Mouse (Mus musculus) cerebellum, adult 9-11 months (tissue): ENCODE results near the gene Myl3.

ENCODE experiments used
- DNase-seq: peaks from one replicate; pipeline ENCODE4 v3.0.0; 2022

Myl3 gene

DNA sequence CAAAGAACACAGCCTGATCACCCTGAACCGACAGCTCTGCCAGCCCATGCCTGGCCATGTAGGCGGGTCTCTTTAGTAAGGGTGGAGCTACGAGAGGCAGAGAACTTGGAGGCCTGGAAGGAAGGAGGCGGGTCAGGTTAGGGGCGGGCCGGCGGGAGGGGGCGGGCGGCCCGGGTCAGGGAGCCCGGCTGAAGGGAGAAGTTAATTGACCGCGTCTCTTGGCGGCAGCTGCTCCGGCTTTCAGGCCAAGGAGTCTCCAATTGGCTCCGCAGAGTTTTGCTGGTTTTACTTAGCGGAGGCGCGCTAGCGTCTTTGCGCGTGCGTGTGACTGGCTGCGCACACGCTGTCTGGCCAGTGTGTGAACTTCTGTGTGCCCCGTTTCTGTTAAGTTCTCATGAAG, 9.0 kb upstream of the Myl3 start:
- no peak for DNase-seq

DNA sequence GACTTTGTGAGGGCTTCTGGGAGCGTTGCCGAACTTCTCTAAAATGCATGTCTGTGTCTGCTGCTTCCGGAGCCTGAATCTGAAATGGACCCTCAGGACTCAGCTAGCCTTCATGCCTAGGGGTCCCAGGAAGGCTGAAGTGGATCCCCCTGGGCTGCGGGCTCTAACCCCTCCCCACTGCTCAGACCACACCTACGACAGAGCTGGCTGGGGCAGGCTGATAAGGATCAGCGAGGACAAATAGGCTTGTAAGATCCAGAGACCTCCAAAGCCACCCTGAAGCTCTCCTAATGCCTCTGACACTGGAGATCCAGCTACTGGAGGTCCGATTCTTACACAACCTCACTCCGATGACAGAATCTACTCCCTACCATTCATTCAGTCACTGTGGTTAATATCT, 8.6 kb upstream of the Myl3 start:
- no peak for DNase-seq

DNA sequence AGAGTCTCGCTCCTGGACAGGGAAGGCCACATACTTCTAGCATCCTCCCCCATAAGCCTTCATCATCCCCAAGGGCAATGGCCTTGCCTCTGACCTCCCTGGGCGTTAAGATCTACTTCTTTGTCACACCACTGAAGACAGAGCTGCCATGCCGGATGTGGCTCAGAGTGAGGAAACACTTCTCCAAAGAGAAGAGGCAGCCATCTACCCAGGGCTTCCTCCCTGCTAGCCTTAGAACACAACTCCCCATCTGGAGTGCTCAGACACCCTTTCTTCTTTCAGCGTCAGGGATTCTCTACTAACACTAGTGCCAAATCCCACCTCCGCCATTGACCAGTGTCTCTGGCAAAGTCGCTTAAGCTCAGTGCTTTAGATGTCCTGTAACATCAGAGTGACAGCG, 7.5 kb upstream of the Myl3 start:
- DNase-seq: no peak

DNA sequence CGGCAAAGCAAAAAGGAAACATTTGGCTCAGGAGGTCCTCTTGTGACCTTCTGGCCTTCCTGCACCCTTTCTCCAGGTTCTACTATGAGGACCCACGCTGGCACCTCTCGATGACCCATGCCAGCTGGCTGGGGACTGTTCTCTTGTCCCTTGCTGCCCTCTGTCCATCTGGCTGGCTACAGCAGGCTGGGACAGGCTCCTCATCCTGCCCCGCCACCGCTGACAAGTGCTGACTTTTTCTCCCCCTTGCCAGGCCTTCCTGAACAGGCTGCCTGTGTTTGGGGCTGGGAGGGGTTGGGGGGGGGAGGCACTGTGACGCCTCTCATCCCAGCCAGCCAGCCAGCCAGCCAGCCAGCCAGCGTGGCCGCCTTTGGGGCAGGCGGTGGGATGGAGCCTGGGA, 5.3 kb upstream of the Myl3 start:
- no peak for DNase-seq

DNA sequence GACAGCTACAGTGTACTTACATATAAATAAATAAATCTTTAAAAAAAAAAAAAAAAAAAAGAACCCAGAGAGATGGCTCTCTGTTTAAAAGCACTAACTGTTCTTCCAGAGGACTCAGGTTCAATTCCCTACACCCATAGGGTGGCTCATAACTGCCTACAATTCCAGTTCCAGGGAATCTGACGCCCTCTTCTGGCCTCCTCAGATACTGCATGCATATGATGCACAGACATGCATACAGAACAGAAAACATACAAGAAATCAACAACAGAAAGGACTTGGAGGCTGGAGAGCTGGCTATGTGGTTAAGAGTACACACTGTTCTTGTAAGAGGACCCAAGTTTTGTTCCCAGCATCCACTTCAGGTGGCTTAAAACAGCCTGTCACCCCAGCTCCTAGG, 3.6 kb upstream of the Myl3 start:
- no peak for DNase-seq

DNA sequence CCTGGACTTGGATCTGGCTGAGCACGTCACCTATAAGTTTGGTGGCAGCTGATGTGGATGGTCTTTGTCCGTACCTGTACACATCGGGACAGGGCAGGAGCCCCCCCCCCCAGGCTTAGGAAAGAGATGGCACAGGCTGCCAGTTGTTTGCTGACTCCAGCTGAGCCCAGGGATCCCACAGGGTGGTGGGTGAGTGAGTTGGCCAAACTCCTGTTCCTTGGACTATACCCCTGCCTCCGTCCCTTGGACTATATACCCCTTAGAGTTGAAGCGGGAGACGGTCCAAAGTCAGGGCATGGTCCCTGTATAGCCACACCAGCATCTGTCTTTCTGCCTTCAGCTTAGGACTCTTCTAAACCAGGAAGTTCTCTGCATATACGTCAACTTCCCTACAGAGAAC, 1.7 kb upstream of the Myl3 start:
- no peak for DNase-seq

DNA sequence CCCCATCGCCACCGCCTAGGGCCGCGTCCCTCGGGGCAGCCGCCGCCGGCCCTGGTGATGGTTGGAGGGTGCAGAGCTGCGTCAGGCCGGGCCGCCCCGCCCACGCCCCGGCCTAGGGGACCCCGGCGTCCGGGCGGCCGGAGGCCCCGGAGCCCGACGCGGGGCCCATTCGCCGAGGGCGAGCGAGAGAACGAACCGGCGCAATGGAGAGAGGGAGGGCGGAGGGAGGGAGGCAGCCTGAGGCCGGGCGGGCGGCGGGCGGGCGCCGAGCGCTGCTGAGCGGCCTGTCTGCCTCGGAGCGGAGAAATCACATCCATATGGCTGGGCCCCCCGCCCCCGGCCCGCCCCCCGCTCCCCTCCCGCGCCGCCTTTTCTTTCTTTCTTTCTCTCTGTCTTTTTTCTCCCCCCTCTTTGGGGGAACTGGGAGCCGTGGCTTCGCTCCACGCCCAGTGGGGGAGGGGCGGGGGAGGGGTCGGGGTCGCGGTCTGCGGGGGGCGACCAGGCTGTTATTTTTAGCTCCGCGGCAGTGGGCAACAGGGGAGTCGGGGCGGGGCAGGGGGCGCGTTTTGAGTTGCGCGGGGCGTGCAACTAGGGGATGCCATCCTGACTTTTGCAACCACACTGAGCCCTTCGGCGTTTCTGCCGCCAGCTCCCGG, 762 bp downstream of the Myl3 start:
- DNase-seq: no peak

DNA sequence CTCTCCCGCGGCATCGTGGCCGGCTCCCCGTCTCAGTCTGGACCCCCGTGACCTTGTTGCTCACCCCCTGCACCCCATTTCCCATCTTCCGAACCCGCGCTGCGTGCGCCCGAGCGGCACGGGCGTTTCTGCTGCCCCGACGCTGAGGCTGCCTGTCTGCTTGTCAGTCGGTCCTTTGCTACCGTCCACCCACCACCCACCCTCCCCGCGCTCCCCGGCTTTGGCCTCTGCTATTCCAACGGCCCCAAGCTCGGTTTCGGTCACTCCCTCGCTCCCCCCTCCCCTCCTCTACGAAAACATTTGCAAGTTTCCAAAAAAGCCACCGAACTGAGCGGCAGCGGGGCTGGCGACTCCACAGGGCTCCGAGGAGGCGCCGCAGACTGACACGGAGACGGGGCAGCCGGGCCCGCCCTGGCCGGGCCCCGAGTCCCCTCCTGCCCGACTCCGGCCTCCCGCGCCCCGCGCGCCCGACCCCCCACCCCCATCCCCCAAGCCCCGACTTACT, 1.3 kb downstream of the Myl3 start:
- no peak for DNase-seq

DNA sequence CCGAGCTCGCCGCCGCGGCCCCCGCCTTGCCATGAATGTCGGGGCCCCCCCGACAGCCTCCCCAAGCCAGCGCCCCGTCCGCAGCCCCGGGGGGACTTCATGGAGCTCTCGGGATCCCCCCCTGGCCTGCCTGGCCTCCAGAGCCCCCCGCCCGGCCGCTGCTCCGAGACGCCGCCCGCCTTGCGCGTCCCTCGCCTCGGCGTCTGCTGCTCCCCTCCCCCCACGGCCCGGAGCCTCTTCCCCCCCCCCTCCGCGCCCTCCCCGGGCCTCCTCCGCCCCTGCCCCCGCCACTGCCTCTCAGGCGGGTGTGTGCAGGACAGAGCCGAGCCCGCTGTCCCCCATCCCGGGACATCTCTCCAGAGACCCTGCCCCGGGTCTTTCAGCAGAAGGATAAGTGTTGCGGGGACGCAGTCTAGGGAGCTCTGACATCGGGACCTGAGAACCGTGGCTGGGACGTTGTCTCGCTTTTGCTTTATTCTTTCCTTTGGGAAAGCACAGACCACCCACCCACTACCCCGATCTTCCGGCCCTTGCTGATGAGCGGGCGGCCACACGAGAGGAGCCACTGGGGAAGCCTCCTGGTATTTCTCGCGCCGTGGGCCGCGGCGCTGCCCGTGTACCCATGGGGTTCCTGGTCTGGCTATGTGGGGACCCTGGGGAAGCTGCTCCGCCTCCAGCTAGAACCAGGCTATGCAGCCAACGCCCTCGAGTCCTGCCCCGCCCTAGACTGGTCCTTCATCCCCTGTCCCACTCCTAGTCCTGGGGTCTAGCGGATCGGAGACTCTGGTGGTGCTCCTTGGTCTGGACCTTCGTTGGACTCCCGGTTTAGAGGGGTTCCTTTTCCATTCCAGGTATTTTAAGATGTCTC, 2.0 kb downstream of the Myl3 start:
- DNase-seq: no peak

DNA sequence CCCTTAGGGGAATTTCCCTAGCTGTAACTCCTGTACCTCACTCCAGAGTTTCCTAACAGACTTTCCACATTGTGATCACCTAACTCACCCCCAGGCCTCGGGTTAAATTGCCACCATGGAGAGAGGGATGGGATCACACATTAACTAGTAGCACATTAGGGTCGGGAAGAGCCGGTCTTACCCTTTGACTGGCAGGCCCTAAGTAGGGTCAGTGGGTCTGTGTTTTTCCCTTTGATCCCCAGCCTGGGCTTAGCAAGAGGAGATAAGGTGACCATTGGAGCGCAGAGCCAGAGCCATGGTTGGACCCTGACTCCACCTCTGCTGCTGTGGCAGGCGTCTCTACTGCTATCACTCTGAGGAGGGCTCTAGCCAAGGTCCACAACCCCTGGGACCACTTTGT, 4.1 kb downstream of the Myl3 start:
- DNase-seq: no peak

DNA sequence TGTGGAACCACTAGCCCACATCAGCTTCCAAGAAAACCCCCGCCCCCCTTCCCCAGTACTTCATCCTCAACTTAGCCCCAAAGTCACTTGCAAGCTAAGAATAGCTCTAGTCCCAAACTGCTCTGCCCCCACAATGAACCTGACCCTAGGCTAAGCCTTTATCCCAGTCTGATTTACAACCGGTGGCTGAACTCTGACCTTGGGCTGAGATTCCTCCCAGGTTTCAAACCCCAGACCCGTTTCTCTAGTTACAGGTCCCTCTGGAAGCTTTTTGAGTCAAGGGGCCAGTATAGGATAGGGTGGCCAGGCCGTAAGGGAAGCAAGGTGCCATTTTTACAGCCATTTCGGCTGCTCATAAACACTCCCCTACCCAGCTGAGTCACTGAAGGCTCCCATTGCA, 4.6 kb downstream of the Myl3 start:
- no peak for DNase-seq

DNA sequence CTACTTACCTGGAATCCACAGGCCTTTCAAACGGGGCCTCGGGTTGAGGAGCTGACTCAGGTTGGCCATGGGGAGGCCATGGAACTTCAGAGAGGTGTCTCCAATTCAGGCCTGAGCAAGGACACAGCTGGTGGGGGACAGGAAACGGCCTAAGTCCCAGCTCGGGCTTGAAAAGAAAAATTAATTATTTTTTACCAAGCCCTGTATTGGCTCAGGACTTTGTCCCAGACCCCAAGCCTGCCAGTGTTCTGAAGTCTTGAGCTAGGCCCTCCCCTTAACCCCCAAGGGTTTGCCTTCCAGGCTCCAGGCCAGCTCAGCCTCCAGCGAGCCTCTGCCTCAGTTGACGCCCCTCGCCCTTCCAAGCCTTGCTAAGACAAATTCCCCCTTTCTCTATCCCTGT, 5.3 kb downstream of the Myl3 start, which contains the start of gene Pth1r:
Pth1r (minus strand) TSS at position 185 of the 400 bp plus-strand sequence.
- no peak for DNase-seq

DNA sequence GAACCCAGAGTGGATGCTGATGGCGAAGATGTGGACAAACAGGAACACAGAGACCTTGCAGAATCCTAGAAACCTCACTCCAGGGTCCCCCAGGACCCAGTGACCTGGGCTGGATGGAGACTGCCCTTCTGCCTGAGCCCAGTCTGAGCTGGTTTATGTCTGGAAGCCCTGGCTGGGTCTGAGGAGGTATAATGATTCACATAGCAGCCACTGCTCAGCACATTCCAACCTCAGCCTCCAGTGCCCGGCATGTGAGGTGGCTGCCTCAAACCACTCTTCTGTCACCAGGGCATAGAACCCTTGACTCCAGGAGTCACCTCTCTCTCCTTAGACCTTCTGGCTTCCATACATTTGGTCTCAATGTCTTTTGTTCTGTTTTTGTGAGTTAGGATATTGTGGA, 6.8 kb downstream of the Myl3 start:
- no peak for DNase-seq

DNA sequence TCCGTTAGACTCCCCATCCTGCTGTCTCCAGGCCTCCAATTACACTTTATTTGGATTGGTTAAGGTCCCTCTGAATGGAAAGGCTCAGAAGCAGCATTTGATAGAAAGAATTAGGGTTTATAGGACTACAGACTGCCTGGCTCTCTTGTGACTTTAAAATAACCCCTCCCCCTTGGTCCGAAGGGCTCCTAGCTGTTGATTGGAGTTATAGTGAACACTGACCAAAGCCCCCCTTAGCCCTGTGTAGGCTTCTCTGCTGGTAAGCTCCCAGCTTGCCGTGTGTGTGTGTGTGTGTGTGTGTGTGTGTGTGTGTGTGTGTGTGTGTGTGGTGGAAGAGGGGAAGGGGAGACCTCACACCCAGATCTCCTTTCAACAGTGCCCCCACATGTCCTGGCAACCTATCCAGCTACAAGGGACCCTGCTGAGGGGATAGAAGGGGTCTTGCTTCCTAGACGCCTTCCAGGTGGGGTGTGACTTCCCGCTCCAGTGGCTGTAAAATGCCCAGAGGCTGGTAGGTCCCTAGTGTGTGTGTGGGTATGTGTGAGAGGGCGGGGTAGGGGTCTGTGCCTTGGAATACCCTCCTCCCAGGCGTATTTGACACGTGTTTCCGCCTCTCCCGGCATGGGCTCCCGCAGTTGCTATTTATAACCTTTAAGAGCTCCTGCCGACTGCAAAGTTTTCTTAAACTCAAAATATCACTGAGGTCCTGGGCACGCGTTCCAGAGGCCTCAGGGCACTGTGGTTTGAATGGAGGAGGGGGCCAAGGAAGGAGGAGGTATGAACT, 8.9 kb downstream of the Myl3 start:
- DNase-seq: no peak

DNA sequence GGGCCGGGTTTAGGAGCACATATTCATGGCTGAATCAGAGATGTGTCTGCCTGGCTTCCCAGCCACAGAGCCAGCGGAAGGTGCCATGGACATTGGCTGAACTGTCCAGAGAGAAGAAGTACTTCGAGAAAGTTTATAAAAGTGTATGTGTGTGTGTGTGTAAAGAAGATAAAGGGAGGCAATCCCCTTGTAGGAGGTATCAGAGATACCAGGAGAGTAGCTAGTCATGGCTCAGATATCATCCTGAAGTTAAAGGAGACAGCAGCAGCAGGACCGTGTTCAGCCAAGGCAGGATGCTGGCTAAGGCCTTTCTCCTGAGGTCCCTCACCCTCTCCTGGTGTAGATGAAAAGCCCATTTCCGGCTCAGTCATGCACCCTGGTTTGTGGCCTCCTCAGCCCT, 9.8 kb downstream of the Myl3 start:
- no peak for DNase-seq

DNA sequence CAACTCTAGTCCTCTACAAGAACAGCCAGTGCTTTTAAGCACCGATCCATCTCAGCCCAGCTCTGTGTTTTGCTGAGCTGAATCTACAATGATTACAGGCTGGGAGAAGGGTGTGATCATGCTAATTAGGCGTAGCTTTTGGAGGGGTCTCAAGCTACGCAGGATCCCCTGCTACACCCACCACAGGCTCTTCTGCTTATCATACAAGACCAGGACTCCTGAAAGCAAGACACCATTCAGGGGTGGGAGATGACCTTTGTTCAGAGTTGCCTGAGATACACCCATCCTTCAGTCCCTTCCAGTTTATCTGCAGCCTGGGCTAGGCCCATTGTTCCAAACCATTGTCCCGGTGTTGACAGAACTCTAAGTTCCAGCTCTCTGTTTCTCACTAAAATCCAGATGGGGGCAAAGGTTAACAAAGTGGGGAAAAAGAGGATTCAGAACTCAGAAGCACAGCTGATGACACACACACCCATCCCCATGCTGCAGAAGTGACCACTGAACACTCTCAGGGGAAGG, 11.3 kb downstream of the Myl3 start:
- no peak for DNase-seq

DNA sequence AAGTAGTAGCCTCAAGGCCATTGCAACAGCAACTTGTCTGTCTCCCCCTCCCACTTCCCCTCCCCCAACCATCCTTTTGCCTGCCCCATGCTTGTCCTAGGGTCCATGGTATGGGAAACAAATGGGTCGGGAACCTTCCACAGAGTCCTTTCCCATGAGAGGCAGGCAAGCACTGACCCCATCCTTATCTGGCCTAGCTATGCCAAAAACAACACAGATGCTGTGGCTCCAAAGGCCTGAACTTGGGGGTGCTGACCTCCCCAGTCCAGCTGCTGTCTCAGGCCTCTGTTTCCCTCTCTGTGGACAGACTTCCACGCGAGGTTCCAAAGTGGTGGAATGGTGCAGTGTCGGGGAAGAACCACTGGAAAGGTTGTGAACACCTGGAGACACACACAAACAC, 12.1 kb downstream of the Myl3 start:
- DNase-seq: no peak

DNA sequence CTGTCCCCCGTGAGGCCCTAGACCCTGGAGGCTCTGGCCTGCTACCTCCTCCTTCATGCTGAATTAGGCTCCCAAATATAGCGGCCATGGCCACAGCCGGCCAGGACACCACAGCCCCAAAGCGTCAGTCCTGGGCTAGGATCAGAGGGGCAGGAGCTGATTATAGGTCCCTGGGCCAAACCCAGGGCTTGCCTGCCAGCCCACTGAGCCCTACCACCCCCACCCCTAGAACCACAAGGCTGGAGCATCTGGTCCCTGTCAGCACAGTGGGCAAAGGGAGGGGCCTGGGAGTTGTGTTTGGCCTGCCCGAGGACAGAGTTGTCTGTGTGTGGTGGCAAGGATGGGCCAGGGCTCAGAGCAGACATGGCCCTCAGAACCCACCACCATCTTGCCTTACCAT, 16.2 kb downstream of the Myl3 start:
- DNase-seq: no peak

DNA sequence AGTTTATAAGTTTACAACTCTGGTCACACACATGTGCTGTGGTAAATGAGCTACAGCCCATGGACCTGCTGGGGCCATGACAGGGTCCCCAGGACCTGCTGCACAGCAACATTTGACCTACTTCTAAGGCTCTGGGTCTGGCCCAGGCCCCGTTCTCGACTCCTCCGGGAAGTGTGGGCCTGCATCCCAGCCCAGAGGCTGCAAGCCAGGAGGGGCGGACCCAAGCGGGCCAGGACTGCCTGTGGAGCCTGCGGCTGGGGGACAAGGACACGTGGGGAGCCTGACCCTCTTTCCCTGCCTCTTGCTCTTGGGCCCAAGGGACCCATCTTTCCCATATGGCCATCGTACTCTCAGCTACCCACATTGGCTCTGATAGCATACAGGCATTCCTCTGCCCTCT, 16.9 kb downstream of the Myl3 start:
- peak; percentile 27 for DNase-seq

DNA sequence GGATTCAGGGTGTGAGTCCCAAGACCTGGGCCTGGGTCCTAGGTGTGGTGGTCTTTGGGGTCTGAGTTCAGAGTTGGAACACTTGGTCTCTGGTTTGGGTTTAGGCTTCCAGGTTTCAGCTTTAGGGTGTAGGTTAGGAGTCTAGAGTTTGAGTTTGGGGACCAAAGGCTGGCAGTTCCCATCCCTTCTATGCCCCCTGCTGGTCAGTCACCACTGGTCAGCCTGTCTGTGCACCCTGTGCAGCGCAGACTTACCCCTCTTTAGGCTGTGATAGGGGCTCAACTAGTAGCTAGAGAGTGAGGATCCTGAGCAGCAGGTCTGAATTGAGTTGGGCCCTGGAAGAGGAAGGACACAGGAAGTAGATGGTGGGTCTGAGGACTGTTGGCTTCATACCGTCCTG, 17.6 kb downstream of the Myl3 start:
- no peak for DNase-seq

DNA sequence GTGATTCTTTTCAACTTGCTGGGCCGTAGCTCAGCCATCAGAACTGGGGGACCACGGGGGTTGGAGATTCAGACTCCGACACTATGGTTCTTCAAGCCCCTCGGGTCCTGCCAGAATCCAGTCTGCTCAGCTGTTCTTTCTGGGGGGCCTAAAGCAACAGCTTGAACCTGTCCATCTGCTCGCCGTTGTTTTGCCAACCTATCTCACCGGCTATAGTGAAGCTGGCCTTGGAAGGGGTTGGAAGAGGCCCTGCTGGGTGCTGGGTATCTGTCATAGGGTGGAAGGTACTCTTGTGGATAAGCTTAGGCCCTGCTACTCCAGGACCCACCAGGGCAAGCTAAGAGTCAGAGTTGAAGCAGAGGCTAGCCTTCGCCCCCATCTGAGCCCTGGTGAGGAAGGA, 19.2 kb downstream of the Myl3 start:
- no peak for DNase-seq

DNA sequence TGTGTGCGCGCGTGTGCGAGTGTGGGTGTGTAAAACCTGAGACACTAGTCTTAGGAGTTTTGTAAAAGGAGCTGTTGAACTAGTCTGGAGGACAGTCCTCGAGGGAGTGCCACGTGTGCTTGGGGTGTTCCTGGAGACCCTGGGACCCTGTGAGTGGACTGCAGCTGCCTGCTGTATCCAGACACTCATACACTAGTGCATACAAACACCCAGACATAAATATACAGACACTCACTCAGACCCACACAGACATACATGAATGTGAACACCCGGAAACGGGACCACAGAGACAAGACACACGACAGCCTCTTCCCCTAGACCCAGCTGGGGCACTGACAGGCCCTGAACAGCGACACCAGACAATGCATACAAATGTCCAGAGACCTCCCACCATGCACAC, 21.1 kb downstream of the Myl3 start:
- no peak for DNase-seq

DNA sequence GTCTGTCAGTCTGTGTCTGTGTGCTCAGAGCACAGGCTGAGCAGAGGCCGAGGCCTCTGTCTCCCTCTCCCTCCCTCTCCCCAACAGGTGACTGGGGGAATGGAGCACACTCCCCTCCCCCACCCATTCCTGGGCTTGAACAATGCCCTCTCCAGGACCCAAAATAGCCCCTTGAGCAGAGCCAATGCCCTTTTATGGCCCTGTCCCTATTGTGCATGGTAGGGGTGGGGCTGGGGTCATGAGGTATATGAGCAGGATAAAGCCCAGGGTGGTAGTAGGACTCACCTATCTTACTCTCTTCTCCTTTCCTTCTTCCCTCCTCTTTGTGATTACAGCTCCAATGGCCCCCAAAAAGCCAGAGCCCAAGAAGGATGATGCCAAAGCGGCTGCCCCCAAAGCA, 21.7 kb downstream of the Myl3 start:
- DNase-seq: no peak
